Mouse (Mus musculus) liver, embryonic 14.5 days (tissue): ENCODE results near the gene Ptprd. TPM values are rescaled to one million over a fixed set of nuclear protein-coding genes. Genes with fewer than 3 reads are reported as not detected.

Experiments
- ATAC-seq: fragments of 200-750 bp; cut with Nextera tagmentation; 2 replicates; pipeline ENCODE4 v1.8.0; 2017; ENCODE audit warnings: moderate number of reproducible peaks, mild to moderate bottlenecking, moderate library complexity; ENCODE audit not compliant: insufficient read depth
- DNase-seq, 3 experiments: peaks; one replicate each; pipeline ENCODE4 v3.0.0-alpha.2; 2012 to 2013; ENCODE audit warnings: low read depth in 3 of 3, low spot score in 3 of 3
- H3K27ac ChIP-seq: fragments of 300-500 bp; sonication (generic); 2 replicates; pipeline ENCODE4 v1.5.1; 2014; ENCODE audit warnings: moderate library complexity, mild to moderate bottlenecking, control low read depth, inconsistent platforms
- H3K27me3 ChIP-seq: fragments of 300-500 bp; sonication (generic); 2 replicates; pipeline ENCODE4 v1.6.1; 2014; ENCODE audit warnings: mild to moderate bottlenecking, low read length, moderate library complexity; ENCODE audit not compliant: control insufficient read depth, insufficient read depth
- H3K36me3 ChIP-seq: fragments of 300-500 bp; sonication (generic); replicated peaks from 2 replicates; pipeline ENCODE4 v1.6.1; 2014; ENCODE audit warnings: low read depth; ENCODE audit not compliant: control insufficient read depth, insufficient read depth
- H3K4me1 ChIP-seq, 2 experiments: fragments of 200-500 bp in 1 of 2; fragments of 300-500 bp in 1 of 2; sonication (generic) in 1 of 2; replicated peaks; 2 replicates each; pipeline ENCODE4 v1.6.1; 2012 to 2014; ENCODE audit warnings: antibody characterized with exemption in 1 of 2, inconsistent platforms in 1 of 2, low read length in 1 of 2; ENCODE audit not compliant: control insufficient read depth in 2 of 2, insufficient read depth in 2 of 2
- H3K4me2 ChIP-seq: fragments of 300-500 bp; sonication (generic); 2 replicates; pipeline ENCODE4 v1.6.1; 2014; ENCODE audit warnings: low read depth, mild to moderate bottlenecking, control low read depth, moderate library complexity
- H3K4me3 ChIP-seq, 2 experiments: fragments of 200-500 bp in 1 of 2; fragments of 300-500 bp in 1 of 2; sonication (generic) in 1 of 2; 2 replicates each; pipeline ENCODE4 v1.5.1; 2012 to 2014; ENCODE audit warnings: low read depth in 2 of 2, low read length in 2 of 2, mild to moderate bottlenecking in 2 of 2, control low read depth in 1 of 2, inconsistent platforms in 1 of 2, moderate library complexity in 1 of 2; ENCODE audit not compliant: insufficient read depth in 1 of 2
- H3K9ac ChIP-seq: fragments of 300-500 bp; sonication (generic); replicated peaks from 2 replicates; pipeline ENCODE4 v1.6.1; 2014; ENCODE audit warnings: mild to moderate bottlenecking, control low read depth, moderate library complexity
- H3K9me3 ChIP-seq: fragments of 300-500 bp; sonication (generic); 2 replicates; pipeline ENCODE4 v1.6.1; 2016; ENCODE audit warnings: low read length, mixed read lengths; ENCODE audit not compliant: control insufficient read depth
- CTCF ChIP-seq: IDR thresholded peaks from 2 replicates; pipeline ENCODE4 v1.5.1; 2016; ENCODE audit warnings: antibody characterized with exemption, low read depth, control low read depth
- EP300 ChIP-seq: IDR thresholded peaks from 2 replicates; pipeline ENCODE4 v1.6.1; 2016; ENCODE audit warnings: antibody characterized with exemption, low read depth
- WGBS: fragments of 180-500 bp; shearing (Covaris S2); extraction: QIAGEN DNeasy Blood & Tissue Kit; methylation state at CpG from one replicate; pipeline ENCODE4 v1.1.7; 2014; ENCODE audit not compliant: insufficient replicate concordance; 5-methylcytosine and 5-hydroxymethylcytosine counted together
- polyA plus RNA-seq, 2 experiments: library from polyadenylated mRNA; depleted of rRNA in 1 of 2; stranded (reverse) in 1 of 2; unstranded in 1 of 2; fragments of >200 nt; fragmentation: Nextera tagmentation in 1 of 2; extraction: Ambion mirVana in 1 of 2; gene quantifications; 2 replicates each; pipeline versions ENCODE4 v1.2.1 to v1.2.3; 2012 to 2014

Gene Ptprd
- polyA plus RNA-seq, 2 experiments, result 1.5 to 2.8 TPM

DNA sequence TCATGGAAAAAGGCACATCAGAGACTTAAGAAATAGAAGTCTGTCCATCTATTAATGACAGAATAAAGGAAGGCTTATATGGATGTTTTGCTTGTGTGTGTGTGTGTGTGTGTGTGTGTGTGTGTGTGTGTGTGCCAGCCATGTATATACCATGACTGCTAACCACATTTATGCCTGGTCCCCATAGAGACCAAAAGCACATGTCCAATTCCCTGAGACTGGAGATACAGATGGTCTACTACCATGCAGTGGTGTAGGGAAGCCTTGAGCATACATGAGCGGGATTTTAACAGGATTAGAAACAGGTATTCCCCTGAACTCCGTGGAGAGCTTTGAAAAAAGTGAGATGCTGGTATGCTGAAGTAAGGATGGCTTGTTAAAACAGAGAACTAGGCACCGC lies 1886.1 kb downstream of the Ptprd start:
- no peak overlapping the region for H3K4me3 ChIP-seq
- H3K4me1 ChIP-seq, result no peaks in the 10 kb centered on the region
- no peak overlapping the region for H3K27ac ChIP-seq
- H3K9ac ChIP-seq, result no peak overlapping the region
- H3K9me3 ChIP-seq, result no peaks in the 10 kb centered on the region
- no peak for ATAC-seq
- H3K36me3 ChIP-seq, result no peaks in the 10 kb centered on the region
- DNase-seq, result no peak
- no peak for TF ChIP-seq EP300
- TF ChIP-seq CTCF, result no peak
- H3K4me2 ChIP-seq, result no peak overlapping the region
- no peaks in the 10 kb centered on the region for H3K27me3 ChIP-seq
- WGBS, result 51% methylated on average over 3 of the region's 3 CpGs

GRCm38 (mm10) chr4:76324928-76325327 lies 1886.8 kb downstream of the Ptprd start:
- ATAC-seq (no peak), DNase-seq (no peak)
- Histone ChIP-seq H3K9me3 (no peaks in the 10 kb centered on the region), H3K36me3 (no peaks in the 10 kb centered on the region), H3K27me3 (no peaks in the 10 kb centered on the region), H3K9ac (no peak overlapping the region), H3K4me1 (no peaks in the 10 kb centered on the region), H3K27ac (no peak overlapping the region), H3K4me2 (no peak overlapping the region), H3K4me3 (no peak overlapping the region)
- TF ChIP-seq EP300 (no peak), CTCF (no peak)
- 61% methylated on average over 10 of the region's 10 CpGs for WGBS

GRCm38 (mm10) chr4:76324509-76324908 lies 1887.3 kb downstream of the Ptprd start:
- Histone ChIP-seq H3K9me3 (no peaks in the 10 kb centered on the region), H3K36me3 (no peaks in the 10 kb centered on the region), H3K4me3 (no peak overlapping the region), H3K4me2 (no peak overlapping the region), H3K27me3 (no peaks in the 10 kb centered on the region), H3K9ac (no peak overlapping the region), H3K27ac (no peak overlapping the region), H3K4me1 (no peaks in the 10 kb centered on the region)
- no peak for ATAC-seq
- DNase-seq, result no peak
- TF ChIP-seq EP300 (no peak), CTCF (no peak)
- WGBS, result 55% methylated on average over 5 of the region's 5 CpGs

- 62% methylated on average over 4 of the region's 4 CpGs for WGBS
- no peaks in the 10 kb centered on the region for H3K27me3 ChIP-seq
- no peak overlapping the region for H3K9ac ChIP-seq
- no peaks in the 10 kb centered on the region for H3K4me1 ChIP-seq
- no peaks in the 10 kb centered on the region for H3K9me3 ChIP-seq
- ATAC-seq (no peak), DNase-seq (no peak)
- H3K4me2 ChIP-seq, result no peak overlapping the region
- TF ChIP-seq CTCF, result no peak
- no peak for TF ChIP-seq EP300
- H3K27ac ChIP-seq, result no peak overlapping the region
- no peak overlapping the region for H3K4me3 ChIP-seq
- H3K36me3 ChIP-seq, result no peaks in the 10 kb centered on the region
These were observed 1891.9 kb downstream of the Ptprd start for GRCm38 (mm10) chr4:76319874-76320273.

- H3K36me3 ChIP-seq, result no peaks in the 10 kb centered on the region
- TF ChIP-seq EP300 (no peak), CTCF (no peak)
- whole genome bisulfite sequencing, result 52% methylated on average over 2 of the region's 2 CpGs
- H3K4me3 ChIP-seq, result no peak overlapping the region
- DNase-seq (no peak), ATAC-seq (no peak)
- no peak overlapping the region for H3K4me2 ChIP-seq
- no peaks in the 10 kb centered on the region for H3K27me3 ChIP-seq
- H3K4me1 ChIP-seq, result no peaks in the 10 kb centered on the region
- H3K27ac ChIP-seq, result no peak overlapping the region
- no peak overlapping the region for H3K9ac ChIP-seq
- no peaks in the 10 kb centered on the region for H3K9me3 ChIP-seq
These were observed 1895.8 kb downstream of the Ptprd start for GRCm38 (mm10) chr4:76315977-76316376.

DNA sequence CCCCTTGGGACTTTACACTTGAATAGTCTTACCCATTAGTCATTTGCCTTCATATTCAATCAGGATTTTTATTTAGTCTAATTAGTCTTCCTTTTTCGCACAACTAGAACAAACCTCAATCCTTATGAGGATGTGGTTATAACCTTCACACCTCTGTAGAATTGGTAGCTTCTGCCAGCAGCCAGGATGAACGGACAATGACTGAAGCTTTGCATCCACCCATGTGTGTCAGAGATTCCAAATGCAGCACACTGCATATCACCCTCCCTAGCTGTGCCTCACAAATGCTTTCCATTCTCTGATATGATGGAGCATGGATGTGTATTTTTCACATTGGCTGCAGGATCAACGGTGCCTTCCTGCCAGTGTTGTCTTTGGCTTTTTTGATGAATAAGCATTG lies 1898.0 kb downstream of the Ptprd start:
- Histone ChIP-seq H3K9ac (no peak overlapping the region), H3K4me3 (no peak overlapping the region), H3K36me3 (no peaks in the 10 kb centered on the region), H3K4me2 (no peak overlapping the region), H3K27ac (no peak overlapping the region), H3K9me3 (no peaks in the 10 kb centered on the region), H3K27me3 (no peaks in the 10 kb centered on the region), H3K4me1 (no peaks in the 10 kb centered on the region)
- TF ChIP-seq EP300 (no peak), CTCF (no peak)
- DNase-seq (no peak), ATAC-seq (no peak)
- WGBS, result 66% methylated on average over 3 of the region's 3 CpGs
